Mouse (Mus musculus) ovary, adult 18-20 months (tissue): Measurements from ENCODE around the gene Zfp995.
A peak's percentile ranks its signal among the peaks of the same experiment; 100 is the strongest.
"Not testable (repeated sequence)": the region's sequence is repeated elsewhere in the genome, so short reads cannot be mapped to it uniquely, and the experiment has no call there.

Experiments used
- DNase-seq: peaks from one replicate; pipeline ENCODE4 v3.0.0; 2022; ENCODE audit warnings: low spot score, mixed read lengths

Gene Zfp995

DNA sequence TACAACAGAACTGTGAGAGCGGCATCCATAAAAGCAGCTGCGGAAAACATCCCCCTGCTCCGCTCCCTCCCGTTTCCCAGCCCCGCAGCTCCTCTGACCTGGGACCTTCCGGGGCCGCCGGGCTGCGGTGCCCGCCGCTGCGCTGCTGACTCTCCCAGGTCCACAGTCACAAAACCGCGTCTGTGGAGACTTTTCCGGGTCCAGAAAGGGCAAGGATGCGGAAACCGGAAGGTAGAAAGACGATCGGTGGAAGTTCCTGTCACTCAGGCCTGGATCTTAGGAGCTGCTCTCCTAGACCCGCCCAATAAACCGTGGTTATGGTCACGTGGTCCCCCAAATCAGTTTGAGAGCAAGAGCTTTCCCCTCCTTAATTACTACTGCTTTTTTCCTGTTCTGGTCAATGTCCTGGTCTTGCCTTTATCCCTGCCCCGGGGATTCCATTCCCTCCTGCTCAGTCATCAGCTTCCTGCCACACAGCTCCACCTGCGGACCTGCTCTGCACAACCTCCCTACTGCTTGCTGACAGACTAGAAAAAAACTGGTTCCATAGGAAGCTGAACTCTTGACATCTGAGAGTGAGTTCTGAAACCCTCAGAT lies at the start of gene Zfp995:
TSS of gene Zfp995 (minus strand) at position 471 of the 597 bp plus-strand sequence.
- peak; percentile 52 for DNase-seq

DNA sequence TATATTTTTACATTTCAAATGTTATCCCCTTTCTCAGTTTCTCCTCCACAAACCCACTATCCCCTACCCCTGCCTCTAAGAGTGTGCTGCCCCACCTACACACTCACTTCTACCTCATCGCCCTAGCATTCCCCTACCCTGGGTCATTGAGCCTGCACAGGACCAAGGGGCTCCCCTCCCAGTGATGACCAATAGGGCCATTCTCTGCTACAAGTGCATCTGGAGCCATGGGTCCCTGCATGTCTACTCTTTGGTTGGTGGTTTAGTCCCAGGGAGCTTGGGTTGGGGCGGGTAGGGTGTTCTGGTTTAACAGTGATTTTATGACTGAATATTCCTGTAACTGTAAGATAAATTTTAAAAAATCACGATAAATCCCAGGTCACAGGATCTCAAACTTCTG lies 687 bp downstream of the Zfp995 start:
- DNase-seq = no peak

DNA sequence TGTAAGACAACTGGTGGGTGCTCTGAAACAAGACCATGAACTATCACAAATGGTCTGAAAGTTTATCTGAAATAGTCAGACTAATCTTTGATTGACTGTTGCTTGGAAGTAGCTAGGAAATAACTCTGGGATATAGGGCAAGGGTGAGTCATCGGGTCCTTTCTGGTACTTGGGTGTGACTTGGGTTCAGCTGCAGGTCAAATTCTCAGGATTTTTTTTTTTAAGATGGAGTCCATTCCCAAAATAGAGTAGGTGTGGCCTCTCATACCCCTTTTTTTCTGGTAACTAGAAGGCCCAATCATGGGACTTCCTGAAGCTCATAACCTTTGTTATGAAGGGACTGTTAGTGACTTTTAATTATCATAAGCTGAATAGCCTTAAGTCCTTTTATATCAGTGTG lies 38.5 kb downstream of the Zfp995 start:
- DNase-seq = no peak

DNA sequence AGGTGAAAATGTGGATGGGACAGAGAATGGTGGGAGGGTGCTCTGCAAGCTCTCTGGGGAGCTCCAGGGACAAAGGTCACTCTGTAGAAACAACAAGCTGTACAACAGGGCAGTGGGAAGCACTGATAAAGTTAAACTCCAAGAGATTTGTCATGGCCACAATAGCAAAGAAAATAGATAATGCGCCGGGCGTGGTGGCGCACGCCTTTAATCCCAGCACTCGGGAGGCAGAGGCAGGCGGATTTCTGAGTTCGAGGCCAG lies 63.5 kb downstream of the Zfp995 start:
- not testable (repeated sequence) for DNase-seq

DNA sequence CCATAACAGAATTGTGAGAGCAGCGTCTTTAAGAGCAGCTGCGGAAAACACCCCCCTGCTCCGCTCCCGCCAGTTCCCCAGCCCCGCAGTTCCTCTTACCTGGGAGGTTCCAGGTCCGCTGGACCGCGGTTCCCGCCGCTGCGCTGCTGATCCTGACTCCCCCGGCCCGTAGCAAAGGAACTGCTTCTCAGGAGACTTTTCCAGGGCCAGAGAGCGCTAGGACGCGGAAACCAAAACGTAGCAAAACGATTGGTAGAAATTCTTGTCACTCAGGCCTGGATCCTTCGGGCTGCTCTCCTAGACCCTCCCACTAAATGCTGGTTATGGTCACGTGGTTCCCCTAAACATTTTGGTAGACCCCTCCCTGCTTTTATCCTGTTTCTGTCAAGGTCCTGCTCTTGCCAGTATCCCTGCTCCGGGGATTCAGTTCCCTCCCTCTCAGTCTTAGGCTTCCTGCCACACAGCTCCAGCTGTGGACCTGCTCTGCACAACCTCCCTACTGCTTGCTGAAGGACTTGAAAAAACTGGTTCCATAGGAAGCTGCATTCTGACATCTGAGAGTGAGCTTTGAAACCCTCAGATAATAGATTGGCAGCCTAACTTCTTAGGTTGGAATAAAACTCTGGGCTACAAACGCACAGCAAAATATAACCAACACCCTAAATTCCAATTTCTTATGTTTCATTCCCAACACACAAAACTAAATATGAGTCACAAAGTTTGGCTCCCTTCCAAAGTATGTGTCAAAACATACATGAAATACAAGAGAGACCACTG lies 64.0 kb downstream of the Zfp995 start, which contains the start of gene Zfp820:
TSS of gene Zfp820 (minus strand) at position 228 of the 777 bp plus-strand sequence.
- peak; percentile 64 for DNase-seq

DNA sequence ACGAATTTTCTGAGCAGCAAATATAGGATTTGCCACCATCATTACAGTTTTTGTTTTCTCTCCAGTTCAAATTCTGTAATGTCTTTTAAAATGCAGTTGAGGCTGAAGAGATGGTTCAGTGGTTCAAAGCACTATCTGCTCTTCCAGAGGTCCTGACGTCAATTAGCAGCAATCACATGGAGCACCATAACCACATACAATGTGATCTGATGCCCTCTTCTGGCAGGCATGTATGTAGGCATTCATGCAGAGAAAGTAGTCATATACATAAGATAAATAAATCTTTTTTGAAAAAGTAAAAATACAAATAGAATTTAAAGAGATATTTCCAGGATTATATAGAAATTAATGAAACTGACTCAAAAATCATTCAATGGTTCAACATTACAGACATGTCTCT lies 71.2 kb downstream of the Zfp995 start:
- DNase-seq = no peak
